Mouse (Mus musculus) gastrocnemius, adult 8-10 months (tissue): ENCODE data around the gene Lyrm9. TPM values are rescaled to one million over a fixed set of nuclear protein-coding genes. Genes with fewer than 3 reads are reported as not detected.
A peak's percentile ranks its signal among the peaks of the same experiment; 100 is the strongest.
"Not testable (repeated sequence)": the region's sequence is repeated elsewhere in the genome, so short reads cannot be mapped to it uniquely, and the experiment has no call there.

Experiments
- DNase-seq, 2 experiments: peaks; one replicate each; pipeline ENCODE4 v3.0.0; 2022; ENCODE audit warnings: low spot score in 2 of 2
- total RNA-seq, 4 experiments: library from RNA; stranded (reverse); gene quantifications; 2 replicates each; pipeline ENCODE4 v1.2.4; 2022

Lyrm9 gene
- total RNA-seq, 4 experiments from 2014 or later: 15.7 to 22.0 (median 19.6) TPM

DNA sequence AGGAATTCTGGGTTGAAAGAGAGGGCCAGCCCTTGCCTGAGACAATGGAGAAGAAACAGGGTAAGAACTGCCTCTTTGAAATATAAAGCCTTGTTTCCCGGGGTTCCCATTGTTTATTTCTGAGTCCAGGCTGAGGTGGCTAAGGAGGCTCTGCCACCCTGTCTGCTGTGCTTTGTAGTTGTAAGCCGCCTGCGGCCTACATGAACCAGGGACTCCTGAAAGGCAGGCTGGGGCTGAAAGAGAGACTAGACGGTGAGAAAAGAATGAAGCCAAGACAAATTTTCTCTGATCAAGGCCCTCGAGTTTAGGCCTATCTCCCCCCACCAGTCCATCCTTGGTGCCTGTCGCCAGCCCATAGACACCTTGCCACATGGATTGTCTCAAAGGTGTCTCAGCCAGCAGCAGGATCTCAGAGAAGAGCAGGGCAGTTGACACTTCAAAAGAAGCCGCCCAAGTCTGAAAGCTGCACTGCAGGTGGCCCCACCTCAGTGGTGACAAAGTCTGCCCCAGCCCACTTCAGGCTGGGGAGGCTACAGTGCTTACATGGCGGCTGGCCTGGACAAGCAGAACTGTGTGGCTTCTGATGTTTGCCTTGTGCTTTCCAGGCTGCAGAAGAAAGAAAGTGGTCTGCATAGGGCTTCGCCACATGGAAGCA lies 25.0 kb downstream of the Lyrm9 start:
- DNase-seq: no peak

DNA sequence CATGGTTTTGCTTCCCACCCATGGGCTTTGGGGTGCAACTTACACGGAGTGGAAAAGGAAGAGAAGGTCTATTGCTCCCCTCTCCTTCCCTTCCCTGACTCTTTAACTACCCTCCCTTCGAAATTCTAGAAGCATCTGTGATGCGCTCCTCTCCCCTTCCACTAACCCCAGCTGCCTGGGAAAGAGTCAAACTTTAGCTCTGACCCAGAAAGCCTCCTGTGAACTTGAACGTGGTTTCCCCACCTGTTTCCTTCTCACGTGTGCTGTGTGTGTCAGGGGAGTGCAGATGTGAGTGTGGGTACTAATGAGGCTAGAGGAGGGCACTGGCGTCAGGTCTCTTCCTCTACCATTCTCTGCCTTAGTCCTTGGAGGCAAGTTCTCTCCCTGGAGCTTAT lies 25.5 kb downstream of the Lyrm9 start:
- no peak for DNase-seq

DNA sequence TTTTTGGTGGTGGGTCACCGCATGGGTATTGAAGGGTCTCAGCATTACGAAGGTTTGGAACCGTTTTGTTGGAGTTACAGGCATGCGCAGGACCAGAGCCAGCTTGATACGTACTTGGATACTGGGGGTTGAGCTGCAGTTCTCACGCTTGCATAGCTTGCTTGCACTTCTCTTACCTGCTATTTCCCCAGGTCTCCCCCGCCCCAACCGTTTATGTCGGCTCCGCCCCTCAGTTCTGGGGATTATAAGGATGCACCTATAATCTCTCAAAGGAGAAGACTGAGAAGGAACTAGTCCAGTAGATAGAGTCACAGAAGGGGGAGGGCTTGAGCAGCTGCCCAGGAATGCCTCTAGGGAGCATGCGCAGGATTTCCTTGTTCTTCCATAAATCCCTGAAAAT lies 26.1 kb downstream of the Lyrm9 start:
- DNase-seq: no peak

DNA sequence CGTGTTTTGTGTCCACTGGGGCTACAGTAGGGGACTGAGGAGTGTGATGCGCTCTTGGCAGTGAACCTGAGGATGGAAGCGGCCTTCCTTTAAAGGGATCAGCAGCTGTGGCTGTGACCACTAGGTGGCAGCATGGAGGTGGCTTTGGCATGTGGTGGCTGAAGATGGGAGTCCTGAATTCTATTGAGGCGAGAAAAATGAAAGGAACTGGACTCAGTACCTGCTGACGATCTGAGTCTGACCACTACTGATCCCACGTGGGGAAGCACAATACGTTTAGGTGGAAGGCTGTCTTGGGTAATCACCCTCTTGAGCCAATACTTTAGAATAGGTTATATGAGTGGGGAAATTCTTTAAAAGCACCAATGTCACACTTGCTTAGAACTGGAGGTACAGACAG lies 29.9 kb downstream of the Lyrm9 start:
- peak; percentile 42 to 58 for DNase-seq

DNA sequence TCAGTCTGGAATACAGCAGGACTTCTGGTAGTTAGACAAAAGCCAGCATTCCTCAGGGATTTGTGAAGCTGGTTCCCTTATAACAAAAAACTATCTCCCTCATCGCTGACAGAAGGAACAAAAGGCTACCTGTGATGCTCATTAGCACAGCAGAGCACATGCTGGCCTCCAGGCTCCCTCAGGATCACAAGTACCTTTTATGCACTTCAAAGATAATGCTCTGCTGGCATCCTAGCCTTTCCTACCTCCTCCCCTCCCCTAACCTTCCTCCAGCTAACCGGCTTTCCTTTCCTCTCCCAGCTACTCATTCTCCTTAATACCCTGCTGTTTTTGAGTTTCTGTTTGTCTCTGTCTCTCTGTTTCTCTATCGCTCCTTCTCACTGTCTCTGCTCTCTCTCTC lies 31.2 kb downstream of the Lyrm9 start:
- no peak for DNase-seq

DNA sequence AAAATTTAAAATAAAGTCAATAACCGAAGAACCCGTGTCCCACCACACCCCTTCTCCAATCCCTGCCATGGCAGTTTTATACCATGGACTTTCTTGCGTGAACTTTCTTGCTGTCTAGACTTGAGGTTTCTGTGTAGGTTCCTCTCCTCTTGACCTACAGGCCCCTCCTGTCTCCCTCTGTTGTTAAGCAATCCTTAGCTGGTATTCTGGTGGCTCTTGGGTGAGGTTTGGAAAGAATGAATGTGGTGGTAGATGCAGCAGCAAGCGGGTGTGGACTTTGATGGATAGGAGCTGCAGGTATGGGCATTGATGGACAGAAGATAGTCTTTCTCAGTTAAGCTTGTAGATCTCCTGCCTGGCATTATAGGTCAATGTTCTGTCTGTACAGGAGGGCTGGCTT lies 37.5 kb downstream of the Lyrm9 start:
- no peak for DNase-seq

DNA sequence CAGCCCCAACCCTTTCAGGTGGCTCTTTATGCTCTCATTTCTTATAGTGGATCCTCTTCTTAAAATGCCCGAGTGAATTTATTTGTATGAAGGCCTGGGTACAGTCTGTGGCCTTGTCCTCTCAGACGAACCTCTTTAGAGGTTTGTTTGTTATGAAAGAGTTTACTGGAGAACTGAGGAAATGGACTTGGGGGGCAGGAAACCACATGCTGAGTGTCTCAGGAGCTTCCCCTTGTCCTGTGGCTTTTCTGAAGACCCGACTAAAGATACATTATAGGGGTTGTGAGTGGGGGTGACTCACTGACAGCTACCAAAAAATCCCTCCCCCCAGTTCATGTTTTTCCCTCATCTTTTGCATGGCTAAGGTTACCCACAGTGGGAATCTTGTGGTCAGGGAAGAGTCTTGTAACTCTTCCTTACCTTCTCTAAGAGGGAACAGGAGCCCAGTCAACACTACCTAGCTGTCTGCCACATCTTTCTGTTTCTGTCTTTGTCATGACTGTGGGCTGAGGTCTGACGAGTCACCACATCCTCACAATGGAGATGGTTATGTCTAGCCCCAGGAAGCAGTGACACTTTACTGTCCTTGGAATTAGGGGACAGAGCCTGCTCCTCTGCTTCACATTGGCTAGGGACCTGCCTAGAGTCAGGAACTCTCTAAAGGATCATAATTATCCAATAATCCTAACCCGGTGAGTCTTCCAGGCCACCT lies 38.3 kb downstream of the Lyrm9 start:
- no peak for DNase-seq

DNA sequence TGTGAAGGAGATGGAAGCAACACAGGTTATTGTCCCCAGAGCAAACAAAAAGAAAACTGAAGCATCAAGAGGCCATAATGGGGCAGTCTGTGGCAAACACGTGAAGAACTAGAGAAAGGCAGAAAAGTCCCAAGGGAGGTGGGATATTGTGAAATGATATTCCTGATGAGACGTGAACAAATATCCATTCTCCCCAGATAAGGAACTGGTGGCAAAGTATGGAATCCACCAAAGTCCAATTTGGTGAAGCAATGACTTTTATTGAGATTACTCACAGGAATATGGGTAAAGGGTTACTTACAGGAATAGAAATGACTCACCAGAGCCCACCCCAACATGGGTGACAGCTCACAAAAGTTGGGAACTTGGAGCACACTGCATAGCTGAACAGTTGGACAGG lies 38.9 kb downstream of the Lyrm9 start:
- DNase-seq: no peak

DNA sequence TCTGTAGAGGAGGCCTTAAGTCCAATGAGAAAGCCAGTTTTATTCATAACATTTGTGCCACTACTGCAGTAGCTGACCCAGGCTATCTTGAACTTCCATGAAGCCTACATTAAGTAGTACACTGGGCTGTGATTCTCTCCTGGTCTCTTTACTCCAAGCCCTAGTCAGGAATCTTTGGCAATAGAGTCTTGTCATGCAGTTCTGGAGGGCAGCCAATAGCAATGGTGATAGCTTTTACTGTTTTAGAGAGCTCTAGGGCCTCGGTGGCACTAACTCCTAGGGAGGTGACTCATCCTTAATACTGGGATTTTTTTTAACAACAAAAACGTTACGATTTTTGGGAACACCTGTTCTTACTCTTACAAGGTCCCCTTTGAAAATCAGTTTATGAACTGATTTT lies 40.1 kb downstream of the Lyrm9 start:
- DNase-seq: no peak

DNA sequence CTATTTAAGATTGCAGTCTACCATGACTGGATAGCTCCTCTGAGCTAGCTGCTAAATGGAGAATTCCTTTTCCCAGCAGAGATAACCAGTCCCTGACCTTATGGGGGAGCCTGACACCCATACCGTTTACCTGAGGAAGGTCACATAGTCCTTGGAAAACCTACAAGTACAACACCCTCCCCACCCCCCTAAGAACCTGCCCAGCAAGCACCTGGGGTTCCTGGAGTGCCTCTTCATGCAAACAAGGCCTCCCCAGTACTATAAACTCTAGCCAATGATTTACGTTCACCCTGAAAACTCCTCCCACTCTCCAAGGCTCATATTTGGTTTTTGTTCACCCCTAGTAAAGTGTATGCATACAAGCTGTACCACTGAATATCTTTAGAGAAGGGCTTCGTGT lies 41.3 kb downstream of the Lyrm9 start:
- DNase-seq: no peak

DNA sequence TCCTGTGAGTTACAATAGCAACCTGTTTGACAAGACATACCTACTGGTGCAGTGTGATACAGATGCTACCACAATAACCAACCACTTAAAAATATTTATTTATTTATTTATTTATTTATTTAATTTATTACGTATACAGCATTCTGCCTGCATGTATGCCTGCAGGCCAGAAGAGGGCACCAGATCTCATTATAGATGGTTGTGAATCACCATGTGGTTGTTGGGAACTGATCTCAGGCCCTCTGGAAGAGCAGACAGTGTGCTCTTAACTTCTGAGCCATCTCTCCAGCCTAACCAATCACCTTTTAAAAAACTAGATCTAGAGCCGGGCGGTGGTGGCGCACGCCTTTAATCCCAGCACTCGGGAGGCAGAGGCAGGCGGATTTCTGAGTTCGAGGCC lies 42.8 kb downstream of the Lyrm9 start:
- not testable (repeated sequence) for DNase-seq

DNA sequence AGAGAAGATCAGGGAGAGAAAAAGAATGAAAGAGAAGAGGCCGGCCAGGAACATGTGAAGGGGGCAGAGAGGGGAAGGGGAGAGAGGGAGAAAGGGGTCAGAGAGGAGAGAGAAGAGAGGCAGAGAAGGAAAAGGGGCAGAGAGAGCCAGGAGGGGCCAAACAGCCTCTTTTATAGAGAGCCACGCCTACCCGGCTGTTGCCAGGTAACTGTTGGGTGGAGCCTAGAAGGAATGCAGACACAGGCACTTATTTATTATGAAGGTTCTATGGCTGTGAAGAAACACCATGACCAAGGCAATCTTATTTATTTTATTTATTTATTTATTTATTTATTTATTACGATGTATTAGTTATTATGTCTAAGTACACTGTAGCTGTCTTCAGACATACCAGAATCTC lies 44.5 kb downstream of the Lyrm9 start:
- no peak for DNase-seq

DNA sequence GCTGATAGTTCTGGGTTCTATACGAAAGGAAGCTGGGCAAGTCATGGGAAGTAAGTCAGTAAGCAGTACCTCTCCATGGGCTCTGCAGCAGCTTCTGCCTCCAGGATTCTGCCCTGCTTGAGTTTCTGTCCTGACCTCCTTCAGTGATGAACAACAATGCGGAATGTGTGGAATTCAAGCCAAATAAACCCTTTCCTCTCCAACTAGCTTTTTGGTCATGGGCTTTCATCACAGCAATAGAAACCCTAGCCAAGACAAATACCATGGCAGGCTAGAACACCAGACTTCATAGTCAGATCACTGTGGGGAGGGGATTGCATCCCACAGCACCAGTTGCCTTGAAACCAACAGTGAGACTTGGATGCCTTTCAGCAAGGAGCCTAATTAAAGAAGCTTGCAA lies 46.4 kb downstream of the Lyrm9 start:
- DNase-seq: no peak

DNA sequence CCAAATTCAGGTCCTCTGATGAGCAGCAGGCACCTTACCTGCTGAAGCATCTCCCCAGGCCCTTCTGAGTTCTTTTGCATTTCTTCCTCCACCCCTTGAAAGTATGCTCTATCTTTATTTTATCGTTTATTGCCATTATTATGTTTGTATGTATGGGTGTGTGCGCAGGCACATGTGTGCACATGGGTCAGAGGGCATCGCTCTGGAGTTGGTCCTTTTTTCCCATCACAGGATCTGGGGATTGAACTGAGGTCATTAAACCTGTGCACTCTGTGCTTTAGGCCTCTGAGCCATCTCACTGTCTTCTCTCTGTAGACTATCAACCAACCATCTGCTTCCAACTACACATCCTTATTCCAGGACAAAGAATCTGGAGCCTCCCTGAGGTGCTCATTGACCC lies 53.3 kb downstream of the Lyrm9 start:
- no peak for DNase-seq

DNA sequence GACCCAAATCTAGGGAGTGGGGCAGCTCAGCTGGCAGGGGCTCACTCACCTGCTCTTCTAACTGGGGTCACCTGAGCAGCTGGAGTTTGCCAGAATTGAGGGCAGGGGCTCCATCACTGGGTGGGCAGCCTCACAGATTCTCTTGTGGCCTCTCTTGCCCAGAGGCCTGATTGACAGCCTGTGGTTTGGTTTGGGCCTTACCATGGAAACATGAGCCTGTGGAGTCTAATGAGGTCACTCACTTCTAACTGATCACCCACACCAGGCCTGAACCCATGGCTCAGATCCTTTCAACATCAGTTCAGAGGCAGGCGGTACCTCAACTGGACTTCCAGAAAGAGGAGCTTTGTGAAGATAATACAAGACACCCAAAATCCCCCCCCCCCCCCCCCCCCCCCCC lies 60.3 kb downstream of the Lyrm9 start:
- DNase-seq: no peak

DNA sequence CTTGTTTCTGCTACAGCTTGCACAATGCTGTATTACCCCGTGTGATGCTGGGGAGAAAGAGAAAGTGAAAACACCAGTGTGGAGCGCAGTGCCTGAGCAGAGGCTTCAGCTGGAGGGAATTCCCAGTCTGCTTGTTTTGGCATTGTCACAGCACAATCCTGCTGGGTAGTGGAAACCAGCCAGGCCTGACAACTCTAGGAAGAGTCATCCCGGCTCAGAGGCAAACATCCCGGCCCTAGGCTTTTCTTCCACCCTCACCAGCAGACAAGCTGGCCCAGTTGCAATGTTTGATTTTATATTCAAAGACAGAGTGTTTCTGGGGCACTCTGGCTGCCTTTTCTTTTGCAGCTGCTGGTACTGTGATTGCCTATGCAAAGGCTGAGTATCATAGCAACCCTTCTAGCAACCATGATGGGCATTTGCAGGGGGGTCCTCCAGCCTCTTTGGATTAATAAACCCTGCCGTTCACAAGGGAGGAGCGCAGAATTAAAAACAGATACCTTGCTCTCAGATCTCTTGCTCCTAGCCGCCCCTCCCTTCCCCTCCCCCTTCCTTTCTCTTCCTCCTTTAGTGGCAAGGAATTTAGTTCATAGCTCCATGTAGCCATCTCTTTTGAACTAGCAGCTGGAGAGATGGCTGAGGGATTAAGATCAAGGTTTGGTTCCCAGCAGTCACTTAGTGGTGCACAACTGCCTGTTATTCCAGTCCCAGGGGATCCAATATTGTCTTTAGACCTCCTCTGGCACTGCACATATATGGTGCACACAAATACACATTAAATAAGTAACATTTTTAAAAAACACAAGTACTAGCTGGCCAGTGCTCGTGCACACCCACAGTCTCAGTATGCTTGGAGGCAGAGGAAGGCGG lies 61.0 kb downstream of the Lyrm9 start:
- DNase-seq: peak; percentile 54 to 66

DNA sequence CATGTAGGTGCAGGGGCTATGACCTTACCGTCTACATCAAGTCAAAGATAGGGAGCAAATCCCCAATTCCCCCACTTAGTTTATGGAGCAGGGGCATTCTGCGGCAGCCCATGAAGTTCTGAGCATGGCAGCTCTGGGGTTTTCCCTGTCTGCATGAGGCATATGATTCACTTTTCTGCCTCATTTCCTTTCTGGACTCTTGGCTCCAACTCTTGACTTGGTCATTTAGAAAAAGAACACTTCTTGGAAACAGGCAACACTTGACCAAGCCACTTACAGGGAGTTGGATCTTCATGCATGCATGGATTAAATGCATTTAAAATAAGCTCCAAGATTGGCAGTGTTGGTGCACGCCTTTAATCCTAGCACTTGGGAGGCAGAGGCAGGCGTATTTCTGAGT lies 62.8 kb downstream of the Lyrm9 start:
- DNase-seq: no peak

Other genes with a start within 250 kb of the Lyrm9 start
- gene Nlk, start 129.2 kb upstream of the Lyrm9 start, total RNA-seq: 10 to 100 TPM in 1 of 4 experiments, 1 to 10 TPM in 3; 7.7 to 10.8 (median 8.9) TPM
- gene Ccnq, start 74.9 kb upstream of the Lyrm9 start, total RNA-seq: 10 to 100 TPM; 12.1 to 13.7 (median 13.1) TPM
- 1 to 10 TPM in 1 of 4 experiments, under 1 TPM in 3; 0.77 to 1.2 (median 0.87) TPM for gene Nos2, start 94.2 kb downstream of the Lyrm9 start, total RNA-seq
- 1 to 10 TPM; 3.2 to 6.8 (median 5.2) TPM for gene Lgals9, start 158.4 kb downstream of the Lyrm9 start, total RNA-seq